Mouse (Mus musculus): ENCODE measurements around the gene Cep170b.

GRCm38 (mm10) chr12:112757896-112758295, 37.6 kb downstream of the Cep170b start:
- TF ChIP-seq CHD2 (IDR thresholded peaks at IDR 0.05; ENCODE audit: low read depth, low read length) (no peak), MAFK (IDR thresholded peaks at IDR 0.05; ENCODE audit: insufficient read depth, low read depth, low read length) (no peak), HCFC1 (IDR thresholded peaks at IDR 0.05; ENCODE audit: borderline replicate concordance, insufficient read depth, low read length) (no peak)

All from ES-E14 (cell line).